Mouse (Mus musculus) embryo, embryonic 11 days (tissue): Measurements from ENCODE around the gene Tmeff2.

ENCODE experiments used
- DNase-seq: peaks from one replicate; pipeline ENCODE4 v3.0.0-alpha.2; 2015

The Tmeff2 gene

GRCm38 (mm10) chr1:50980591-50980990, 80.1 kb downstream of the Tmeff2 start:
- DNase-seq, result no peak

DNA sequence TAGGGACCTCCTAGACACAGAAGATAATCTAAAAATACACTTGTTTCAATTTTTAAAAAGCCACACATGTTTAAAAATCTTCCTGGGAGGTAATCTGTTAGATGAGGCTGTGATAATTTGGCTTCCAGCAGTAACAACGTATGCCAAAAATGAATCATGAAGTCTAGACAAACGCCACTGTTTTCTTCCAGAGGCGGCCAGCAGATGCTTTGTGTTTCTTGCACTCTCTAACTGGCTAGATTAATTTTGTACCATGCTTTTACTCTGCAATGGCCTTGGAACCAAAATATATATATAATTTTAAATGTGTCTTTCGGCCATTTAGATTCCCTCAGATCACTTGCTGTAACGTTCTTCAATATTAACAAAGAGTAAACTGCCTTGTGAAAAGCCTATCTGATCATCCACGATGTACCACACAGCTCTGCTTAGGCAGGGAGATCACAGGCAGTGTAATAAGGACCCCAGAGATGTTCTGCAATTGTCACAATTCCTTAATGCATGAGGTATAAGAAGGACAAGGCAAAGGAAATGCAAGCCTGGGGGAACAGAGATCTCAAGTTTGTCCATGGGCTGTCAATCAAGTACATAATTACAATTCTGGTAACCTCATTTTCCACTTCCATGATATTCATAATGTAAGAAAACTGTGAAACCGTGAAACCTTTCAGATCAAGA, 80.8 kb downstream of the Tmeff2 start:
- DNase-seq, result no peak

DNA sequence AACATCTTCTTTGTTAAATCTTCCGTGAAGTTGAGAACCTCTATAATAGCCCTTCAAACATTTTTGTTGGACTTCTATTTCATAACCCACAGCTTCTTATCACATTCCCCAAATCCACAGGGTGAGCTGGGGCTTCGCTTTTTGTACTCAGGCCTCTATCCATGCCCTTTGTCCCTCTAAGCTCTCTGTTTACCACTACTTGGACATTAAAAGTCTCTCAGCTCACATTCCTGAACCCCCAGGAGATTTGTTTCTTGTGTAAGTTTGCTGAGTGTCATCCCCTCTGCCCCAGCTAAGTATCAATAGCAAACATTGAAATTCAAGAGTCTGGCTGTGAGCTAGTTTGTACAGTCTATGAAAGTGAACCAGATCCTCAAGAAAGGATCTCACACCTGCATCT, 90.2 kb downstream of the Tmeff2 start:
- peak; percentile 18 for DNase-seq

GRCm38 (mm10) chr1:50994505-50994904, 94.1 kb downstream of the Tmeff2 start:
- DNase-seq, result no peak

DNA sequence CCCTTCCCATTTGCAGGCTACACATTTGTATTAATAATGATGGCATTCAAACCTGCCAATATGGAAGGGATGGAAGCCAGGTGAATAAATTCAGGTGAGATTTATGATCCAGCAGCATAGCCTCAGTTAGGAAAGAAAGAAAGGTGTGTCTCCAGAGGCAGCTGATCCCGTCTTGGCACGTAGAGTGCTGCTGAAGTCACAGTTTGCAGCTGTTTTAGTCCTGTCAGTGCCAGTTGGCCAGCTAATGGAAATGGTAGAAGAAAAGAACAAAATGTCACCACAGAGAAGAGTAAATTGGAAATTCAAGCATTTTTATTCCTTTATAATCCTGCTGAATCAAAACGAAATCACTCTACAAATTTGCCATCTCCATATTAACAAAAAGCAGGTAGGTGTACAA, 99.3 kb downstream of the Tmeff2 start:
- DNase-seq, result no peak

DNA sequence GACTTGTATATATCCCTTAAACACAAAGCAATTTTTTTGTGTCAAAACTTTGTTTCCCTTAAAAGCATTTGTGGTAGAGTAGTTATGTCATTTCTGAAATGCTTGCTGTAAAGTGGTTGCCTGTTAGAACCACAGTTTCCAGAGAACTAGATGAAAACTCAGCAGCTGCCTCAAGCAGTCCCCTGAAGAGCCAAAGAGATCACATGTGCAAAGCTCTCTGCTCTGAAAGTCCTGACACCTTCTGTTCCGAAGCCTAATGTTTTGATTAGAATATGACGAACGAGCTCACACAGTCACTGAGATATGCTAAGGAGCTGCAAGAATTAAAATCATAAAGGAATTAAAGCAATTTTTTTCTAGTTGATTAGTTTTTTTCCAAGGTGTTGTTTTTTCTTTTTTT, 107.9 kb downstream of the Tmeff2 start:
- no peak for DNase-seq

DNA sequence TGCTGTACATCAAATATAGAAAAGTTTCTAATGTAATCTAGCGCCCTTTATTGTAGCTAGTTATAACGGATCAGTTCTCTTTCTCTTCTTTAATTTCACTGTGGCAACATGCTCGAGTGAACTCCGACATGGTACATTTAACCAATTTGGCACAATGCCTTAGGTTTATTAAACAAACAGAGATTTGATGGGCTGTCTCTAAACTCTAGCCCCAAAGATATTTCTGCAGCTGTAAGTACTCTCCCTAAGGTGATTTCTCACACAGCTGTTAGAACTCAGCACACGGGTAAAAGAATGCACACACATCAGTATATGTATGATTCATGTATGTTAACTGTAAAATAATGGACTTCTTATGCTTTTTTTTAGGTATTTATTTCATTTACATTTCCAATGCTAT, 139.8 kb downstream of the Tmeff2 start:
- DNase-seq, result no peak

GRCm38 (mm10) chr1:51044810-51045209, 144.4 kb downstream of the Tmeff2 start:
- no peak for DNase-seq

DNA sequence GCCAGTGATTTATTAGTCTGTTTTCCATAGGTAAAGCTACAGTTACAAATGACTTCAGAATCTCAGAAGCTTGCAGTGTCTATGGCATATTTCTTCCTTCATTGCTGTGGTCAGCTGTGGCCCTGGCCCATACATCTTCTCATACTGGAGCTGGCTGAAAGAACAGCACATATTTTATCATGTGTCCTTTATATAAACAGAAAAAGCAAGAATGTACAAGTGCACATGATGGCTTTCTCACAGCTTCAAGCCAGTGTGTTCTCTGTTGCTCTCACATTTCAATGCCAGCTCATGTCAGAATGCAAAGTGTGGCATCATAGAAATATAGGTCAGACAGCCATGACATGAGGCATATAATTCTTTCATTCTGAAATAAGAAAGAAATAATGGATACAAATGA, 164.1 kb downstream of the Tmeff2 start:
- DNase-seq, result no peak

GRCm38 (mm10) chr1:51065652-51066051, 165.2 kb downstream of the Tmeff2 start:
- DNase-seq, result no peak

DNA sequence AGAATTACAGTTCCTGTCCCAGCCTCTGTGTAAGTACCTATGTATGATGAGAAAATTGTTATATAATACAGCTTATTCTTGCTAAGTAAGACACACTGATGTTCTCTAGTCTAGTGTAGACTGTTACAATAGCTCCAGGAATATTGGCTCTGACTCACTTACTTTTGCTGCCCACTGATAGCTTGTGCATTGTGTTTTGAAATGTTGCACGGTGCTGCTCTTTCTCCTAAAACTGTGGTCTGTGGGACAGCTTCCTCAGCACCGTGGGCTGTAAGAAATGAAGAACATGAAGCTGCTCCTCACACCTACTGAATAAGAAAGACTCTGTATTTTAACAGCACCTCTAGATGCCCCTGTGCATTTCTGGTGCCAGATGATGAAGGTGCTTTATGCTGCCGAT, 168.4 kb downstream of the Tmeff2 start:
- DNase-seq, result no peak

- no peak for DNase-seq
Measured at GRCm38 (mm10) chr1:51069288-51069687, 168.8 kb downstream of the Tmeff2 start.

DNA sequence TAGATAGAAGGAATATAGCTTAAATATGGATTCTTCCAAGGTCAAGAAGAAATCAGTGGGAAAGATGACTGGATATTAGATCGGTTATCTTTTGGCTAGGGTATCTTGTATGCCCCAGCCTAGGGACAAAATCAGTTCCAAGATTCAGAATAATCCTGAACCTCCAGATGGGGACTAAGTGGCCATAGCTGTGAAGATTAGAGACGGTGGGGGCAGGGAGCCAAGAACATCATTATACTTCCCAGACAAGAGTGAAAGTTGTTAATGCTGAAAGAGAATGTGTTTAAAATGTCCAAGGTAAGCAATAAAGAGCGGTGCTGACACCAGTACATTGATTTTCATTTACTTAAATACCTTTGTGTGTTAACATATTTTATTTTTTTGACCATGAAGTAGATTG, 173.6 kb downstream of the Tmeff2 start:
- DNase-seq, result no peak

GRCm38 (mm10) chr1:51075785-51076771, 175.6 kb downstream of the Tmeff2 start:
- no peak for DNase-seq

- DNase-seq, result no peak
Measured at GRCm38 (mm10) chr1:51088921-51089320, 188.5 kb downstream of the Tmeff2 start.

DNA sequence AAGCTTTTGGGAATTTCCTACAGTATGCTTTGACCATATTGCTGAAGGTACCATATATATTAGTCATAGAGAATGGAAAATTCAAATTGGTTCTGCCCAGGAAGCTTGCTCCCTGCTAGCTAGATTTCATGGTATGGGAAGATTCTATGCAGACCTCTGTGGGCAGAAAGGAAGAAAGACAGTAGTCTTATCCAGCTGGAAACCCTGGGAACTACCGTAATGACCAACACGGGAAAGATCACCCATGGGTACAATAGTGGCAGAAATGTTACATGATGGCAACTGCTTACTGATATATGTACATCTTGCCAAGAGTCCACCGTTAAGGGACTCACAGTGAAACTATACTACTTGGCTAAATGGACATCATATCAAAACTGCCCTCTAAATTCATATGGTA, 189.4 kb downstream of the Tmeff2 start:
- no peak for DNase-seq

- DNase-seq, result peak; percentile 22
Measured at GRCm38 (mm10) chr1:51090212-51090761, 189.8 kb downstream of the Tmeff2 start.

- DNase-seq, result no peak
Measured at GRCm38 (mm10) chr1:51094713-51095112, 194.3 kb downstream of the Tmeff2 start.

- no peak for DNase-seq
Measured at GRCm38 (mm10) chr1:51096848-51097598, 196.6 kb downstream of the Tmeff2 start.

DNA sequence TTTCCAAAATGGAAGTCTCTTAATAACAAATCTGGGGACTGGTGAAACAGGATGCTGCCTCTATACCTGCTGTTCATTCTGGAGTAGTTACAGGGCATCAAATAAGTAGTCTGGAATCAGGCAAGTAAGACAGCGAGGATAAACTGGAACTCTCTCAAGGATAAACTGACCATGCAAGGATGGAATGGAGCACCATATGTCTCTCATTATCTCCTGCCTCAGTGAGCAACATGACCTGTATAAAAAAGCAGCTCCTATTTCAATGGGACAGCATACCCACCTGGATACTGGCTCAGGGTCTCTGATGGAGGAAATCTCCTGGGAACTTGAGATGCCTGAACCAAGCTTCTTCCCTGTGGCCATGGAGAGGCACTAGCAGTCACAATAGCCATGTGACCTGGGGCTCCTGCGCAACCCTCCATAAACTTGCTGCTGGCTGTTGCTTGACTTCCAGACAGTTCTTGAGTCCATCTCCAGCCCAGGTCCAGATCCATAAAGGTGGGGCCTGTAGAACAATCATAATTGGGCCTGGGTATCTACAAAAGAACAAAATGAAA, 200.7 kb downstream of the Tmeff2 start:
- no peak for DNase-seq

GRCm38 (mm10) chr1:51104698-51105097, 204.3 kb downstream of the Tmeff2 start:
- DNase-seq, result no peak

GRCm38 (mm10) chr1:51106401-51106920, 206.0 kb downstream of the Tmeff2 start:
- DNase-seq, result no peak
